Mouse (Mus musculus): ENCODE results near the gene Teddm2.

DNA sequence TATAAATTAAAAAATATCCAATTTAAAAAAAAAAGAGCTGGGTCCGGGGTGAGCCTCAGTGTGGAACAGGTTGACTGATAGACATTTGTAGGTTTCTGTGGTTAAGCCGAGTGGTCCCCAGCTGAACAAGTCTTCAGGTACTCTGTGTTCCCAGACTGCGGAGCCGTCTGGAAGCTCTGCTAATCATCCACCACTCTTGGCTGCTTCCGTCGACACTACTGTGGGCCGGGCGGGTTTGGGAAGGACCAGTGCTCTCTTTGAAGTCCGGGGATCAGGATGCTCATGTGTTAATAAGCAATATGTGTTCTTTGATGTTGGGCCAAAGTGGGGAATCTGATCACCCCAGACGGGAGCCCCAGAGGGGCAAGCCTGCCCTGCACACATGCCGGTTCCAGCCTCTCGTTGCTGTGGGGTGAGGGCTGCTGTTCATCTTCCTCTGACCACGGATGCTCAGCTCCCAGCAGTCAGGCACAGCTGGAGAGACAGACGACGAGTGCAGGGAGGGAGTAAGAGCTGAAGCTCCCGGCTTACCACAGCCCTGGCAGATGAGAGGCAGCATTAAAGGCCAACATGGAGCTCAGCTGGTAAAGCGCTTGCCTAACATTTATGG, 13.9 kb downstream of the Teddm2 start:
- TF ChIP-seq GATA1 (IDR thresholded peaks at IDR 0.05; ENCODE audit: low read length) (no peak), TAL1 (IDR thresholded peaks at IDR 0.05; ENCODE audit: low read length) (no peak)
